Mouse (Mus musculus): ENCODE measurements around the gene Cbfa2t3.

Cbfa2t3 gene

GRCm38 (mm10) chr8:122699005-122699492 is at the start of gene Cbfa2t3:
TSS of gene Cbfa2t3 (minus strand) at chr8:122699109.
- peak in 1 of 2 experiments; percentile 40 for DNase-seq

- DNase-seq: no peak
These were observed 48.9 kb upstream of the Cbfa2t3 start for GRCm38 (mm10) chr8:122747825-122748224.

GRCm38 (mm10) chr8:122746439-122746838 is 47.5 kb upstream of the Cbfa2t3 start:
- DNase-seq: no peak

- DNase-seq: no peak
These were observed 46.9 kb upstream of the Cbfa2t3 start for GRCm38 (mm10) chr8:122745750-122746275.

GRCm38 (mm10) chr8:122745022-122745749 is 46.3 kb upstream of the Cbfa2t3 start:
- DNase-seq: peak; percentile 68 to 75

- no peak for DNase-seq
These were observed 43.6 kb upstream of the Cbfa2t3 start for GRCm38 (mm10) chr8:122742471-122742870.

GRCm38 (mm10) chr8:122739102-122739725 is 40.3 kb upstream of the Cbfa2t3 start:
- DNase-seq: peak; percentile 65 to 71

- DNase-seq: no peak
These were observed 39.0 kb upstream of the Cbfa2t3 start for GRCm38 (mm10) chr8:122737886-122738285.

GRCm38 (mm10) chr8:122737071-122737470 is 38.2 kb upstream of the Cbfa2t3 start:
- no peak for DNase-seq

- DNase-seq: no peak
These were observed 37.7 kb upstream of the Cbfa2t3 start for GRCm38 (mm10) chr8:122736623-122737022.

- DNase-seq: no peak
These were observed 36.9 kb upstream of the Cbfa2t3 start for GRCm38 (mm10) chr8:122735542-122736473.

- no peak for DNase-seq
These were observed 36.2 kb upstream of the Cbfa2t3 start for GRCm38 (mm10) chr8:122735110-122735509.

- no peak for DNase-seq
These were observed 29.7 kb upstream of the Cbfa2t3 start for GRCm38 (mm10) chr8:122728630-122729029.

- DNase-seq: no peak
These were observed 28.5 kb upstream of the Cbfa2t3 start for GRCm38 (mm10) chr8:122727412-122727811.

GRCm38 (mm10) chr8:122726789-122727188 is 27.9 kb upstream of the Cbfa2t3 start:
- no peak for DNase-seq

- no peak for DNase-seq
These were observed 26.3 kb upstream of the Cbfa2t3 start for GRCm38 (mm10) chr8:122725187-122725586.

- DNase-seq: peak; percentile 42 to 48
These were observed 22.1 kb upstream of the Cbfa2t3 start for GRCm38 (mm10) chr8:122720811-122721640.

- no peak for DNase-seq
These were observed 21.3 kb upstream of the Cbfa2t3 start for GRCm38 (mm10) chr8:122720070-122720729.

- DNase-seq: no peak
These were observed 20.7 kb upstream of the Cbfa2t3 start for GRCm38 (mm10) chr8:122719500-122720065.

GRCm38 (mm10) chr8:122718711-122719499 is 20.0 kb upstream of the Cbfa2t3 start:
- DNase-seq: no peak

All from cerebellum, postnatal 36 days (tissue).